Mouse (Mus musculus) CH12F3 (cell line): ENCODE measurements around the gene Ldb1.

Experiments used
- in situ Hi-C: fragments of 300-500 bp; cut with MboI; formaldehyde crosslinking; loops from 2 replicates; pipeline ENCODE4 v1.14.3; 2020; ENCODE audit warnings: low sequenced_read_pairs

Gene Ldb1

GRCm38 (mm10) chr19:46045696-46046311, 790 bp upstream of the Ldb1 start:
- in situ Hi-C loops = no loop called here

- in situ Hi-C loops = no loop called here
These were observed 582 bp downstream of the Ldb1 start, which contains the start of gene Pprc1 for GRCm38 (mm10) chr19:46044271-46044992. Gene Pprc1, plus strand, starts transcription at chr19:46044886.

GRCm38 (mm10) chr19:46043380-46043779, 1.6 kb downstream of the Ldb1 start:
- in situ Hi-C loops = no loop called here

- in situ Hi-C loops = no loop called here
These were observed 2.5 kb downstream of the Ldb1 start for GRCm38 (mm10) chr19:46042476-46043011.

- in situ Hi-C loops = no loop called here
These were observed 3.0 kb downstream of the Ldb1 start for GRCm38 (mm10) chr19:46041933-46042475.

- in situ Hi-C loops = no loop called here
These were observed 3.6 kb downstream of the Ldb1 start for GRCm38 (mm10) chr19:46041299-46041932.

GRCm38 (mm10) chr19:46040149-46040902, 4.7 kb downstream of the Ldb1 start:
- in situ Hi-C loops = no loop called here

- in situ Hi-C loops = no loop called here
These were observed 5.5 kb downstream of the Ldb1 start for GRCm38 (mm10) chr19:46039478-46039877.

- in situ Hi-C loops = no loop called here
These were observed 6.2 kb downstream of the Ldb1 start for GRCm38 (mm10) chr19:46038851-46039260.

GRCm38 (mm10) chr19:46037925-46038850, 6.8 kb downstream of the Ldb1 start:
- in situ Hi-C loops = no loop called here

- in situ Hi-C loops = no loop called here
These were observed 7.6 kb downstream of the Ldb1 start for GRCm38 (mm10) chr19:46037243-46037924.

GRCm38 (mm10) chr19:46036477-46037242, 8.4 kb downstream of the Ldb1 start:
- in situ Hi-C loops = no loop called here

- in situ Hi-C loops = no loop called here
These were observed 9.0 kb downstream of the Ldb1 start for GRCm38 (mm10) chr19:46035971-46036370.

- in situ Hi-C loops = no loop called here
These were observed 11.1 kb downstream of the Ldb1 start for GRCm38 (mm10) chr19:46033911-46034310.

GRCm38 (mm10) chr19:46032731-46033510, 12.1 kb downstream of the Ldb1 start:
- in situ Hi-C loops = no loop called here

- in situ Hi-C loops = no loop called here
These were observed 13.2 kb downstream of the Ldb1 start for GRCm38 (mm10) chr19:46031689-46032432.
